Mouse (Mus musculus): ENCODE results near the gene Shroom3. TPM values are rescaled to one million over a fixed set of nuclear protein-coding genes. Genes with fewer than 3 reads are reported as not detected.

Gene Shroom3
- total RNA-seq, 2 experiments from 2014 or later, result 3.3 to 3.4 TPM

GRCm38 (mm10) chr5:92942166-92942565 lies 258.9 kb downstream of the Shroom3 start:
- no peak for DNase-seq (ENCODE audit: low spot score in 2 of 2)
- intact Hi-C loops (cut with DNase I), result no loop called here

DNA sequence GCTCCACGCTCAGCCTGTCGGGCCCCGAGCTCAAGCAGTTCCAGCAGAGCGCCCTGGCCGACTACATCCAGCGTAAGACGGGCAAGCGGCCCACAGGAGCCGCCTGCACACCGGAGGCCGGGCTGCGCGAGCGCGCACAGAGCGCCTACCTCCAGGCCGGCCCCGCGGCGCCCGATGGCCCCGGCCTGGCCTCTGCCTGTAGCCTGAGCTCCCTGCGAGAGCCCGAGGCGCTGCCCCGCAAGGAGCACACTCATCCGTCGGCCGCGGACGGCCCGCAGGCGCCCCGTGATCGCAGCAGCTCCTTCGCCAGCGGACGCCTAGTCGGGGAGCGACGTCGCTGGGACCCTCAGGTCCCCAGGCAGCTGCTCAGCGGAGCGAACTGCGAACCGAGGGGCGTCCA lies 259.3 kb downstream of the Shroom3 start:
- DNase-seq (ENCODE audit: low spot score in 2 of 2), result no peak
- intact Hi-C loops (cut with DNase I), result no loop called here

DNA sequence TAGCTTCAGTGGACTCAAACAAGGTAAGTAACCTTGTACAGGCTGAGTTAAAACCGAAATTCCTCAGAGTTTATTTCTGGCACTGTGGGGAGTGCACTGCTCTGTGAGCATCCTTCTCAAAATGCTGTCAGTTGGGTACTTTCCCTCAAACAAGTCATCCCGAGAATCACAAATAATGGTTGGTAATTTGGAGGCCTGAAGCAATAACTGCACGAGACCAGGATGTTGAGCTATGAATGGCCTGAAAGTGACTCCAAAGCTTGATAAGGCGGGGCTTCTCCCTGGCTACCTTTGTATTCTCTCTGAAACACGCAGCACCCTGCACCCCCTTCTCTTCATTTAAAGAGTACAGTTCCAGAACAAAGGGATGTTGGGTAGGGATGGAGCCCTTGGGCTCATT lies 261.6 kb downstream of the Shroom3 start:
- intact Hi-C loops (cut with DNase I), result no loop called here

DNA sequence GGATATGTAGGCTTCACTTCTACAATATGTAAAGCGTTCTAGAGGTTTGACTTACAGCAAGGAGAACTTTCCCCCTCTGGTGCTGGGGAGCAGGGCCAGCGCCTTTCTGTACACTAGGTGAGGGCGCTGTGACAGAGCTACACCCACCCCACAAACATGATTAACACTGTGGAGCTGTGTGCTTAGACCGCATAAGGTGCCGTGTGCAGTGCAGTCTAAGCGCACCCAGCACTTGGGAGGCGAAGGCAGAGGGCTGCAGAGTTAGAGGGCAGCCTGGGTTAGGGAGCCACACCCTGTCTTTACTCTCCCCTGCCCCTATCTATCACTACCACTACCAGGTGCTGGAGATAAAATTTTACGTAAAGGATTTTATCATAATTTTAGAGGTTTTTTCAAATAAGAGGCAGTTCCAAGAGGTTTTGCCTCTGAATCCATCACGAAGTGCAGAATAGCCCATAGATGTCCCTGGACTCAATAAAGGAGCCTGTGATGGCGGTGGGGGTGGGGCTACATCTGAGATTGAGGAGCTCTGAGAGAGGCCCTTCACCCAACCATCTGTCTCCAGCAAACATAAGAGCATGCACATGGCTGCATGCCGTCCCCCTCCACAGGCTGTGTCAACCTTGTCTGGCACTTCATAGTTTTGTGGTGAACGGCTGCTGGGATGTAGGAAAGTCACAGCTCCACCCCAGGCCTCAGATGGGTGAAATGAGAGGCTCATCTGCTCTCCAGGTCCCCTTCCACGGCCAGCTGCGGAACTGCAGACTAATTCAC lies 265.9 kb downstream of the Shroom3 start:
- intact Hi-C loops (cut with DNase I), result no loop called here
- DNase-seq (ENCODE audit: low spot score in 2 of 2), result no peak

More for the DNA sequence above, 261.6 kb downstream of the Shroom3 start:
- no peak for DNase-seq (ENCODE audit: low spot score in 2 of 2)

GRCm38 (mm10) chr5:92950583-92950982 lies 267.3 kb downstream of the Shroom3 start:
- intact Hi-C loops (cut with DNase I), result loop anchor here (5.0 kb wide), 2 partner anchors 138 to 268 kb away; partner anchors contain the start of gene Shroom3
- no peak for DNase-seq (ENCODE audit: low spot score in 2 of 2)

- intact Hi-C loops (cut with DNase I), result loop anchor here (5.0 kb wide), 2 partner anchors 139 to 269 kb away; partner anchors contain the start of gene Shroom3
- no peak for DNase-seq (ENCODE audit: low spot score in 2 of 2)
Measured at GRCm38 (mm10) chr5:92951079-92951478, 267.8 kb downstream of the Shroom3 start.

DNA sequence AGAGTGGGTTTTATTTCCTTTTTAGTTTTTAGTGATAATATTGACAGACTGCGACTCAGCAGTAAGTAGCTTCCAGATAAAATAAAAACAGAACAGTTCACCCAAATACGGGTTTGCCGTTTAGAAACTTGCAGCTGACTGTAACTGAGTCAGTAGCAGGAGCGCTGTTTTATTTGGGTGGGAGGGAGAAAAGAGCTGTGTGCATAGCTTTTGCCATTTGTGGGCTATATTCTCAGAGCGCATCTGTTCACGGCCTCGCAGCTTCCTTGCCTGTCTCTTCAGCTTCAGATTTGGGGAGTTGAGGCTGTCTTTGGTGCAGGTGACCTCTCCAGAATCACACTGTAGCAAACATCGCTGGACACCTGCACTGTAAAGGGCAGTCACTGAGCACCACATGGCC lies 270.6 kb downstream of the Shroom3 start:
- DNase-seq (ENCODE audit: low spot score in 2 of 2), result no peak
- intact Hi-C loops (cut with DNase I), result loop anchor here (1.0 to 5.0 kb wide), 3 partner anchors 142 to 272 kb away; partner anchors contain the start of gene Shroom3

DNA sequence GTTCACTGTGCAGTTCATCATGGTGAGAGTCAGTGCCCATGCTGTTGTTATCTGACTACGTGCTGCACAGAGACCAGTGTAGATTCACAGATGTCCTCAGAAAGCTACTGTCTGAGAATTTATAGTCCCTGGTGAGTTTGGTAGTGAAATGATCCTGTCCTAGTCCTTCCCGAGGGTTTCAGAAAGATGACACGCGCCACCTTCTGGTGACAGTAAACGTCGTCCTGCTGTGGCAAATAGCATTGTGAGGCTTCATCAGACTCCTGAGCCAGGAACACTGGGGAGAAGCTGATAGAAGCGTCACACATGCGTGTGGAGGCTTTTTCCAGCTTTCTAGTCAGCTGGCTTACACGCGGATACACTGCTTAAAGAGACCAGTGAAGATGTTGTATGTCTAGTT lies 271.1 kb downstream of the Shroom3 start:
- intact Hi-C loops (cut with DNase I), result loop anchor here (5.0 kb wide), 2 partner anchors 142 to 272 kb away; partner anchors contain the start of gene Shroom3
- peak; percentile 83 to 88 for DNase-seq (ENCODE audit: low spot score in 2 of 2)

- intact Hi-C loops (cut with DNase I), result loop anchor here (5.0 kb wide), 2 partner anchors 143 to 273 kb away; partner anchors contain the start of gene Shroom3
- DNase-seq (ENCODE audit: low spot score in 2 of 2), result no peak
Measured at GRCm38 (mm10) chr5:92954827-92955475, 271.7 kb downstream of the Shroom3 start.

DNA sequence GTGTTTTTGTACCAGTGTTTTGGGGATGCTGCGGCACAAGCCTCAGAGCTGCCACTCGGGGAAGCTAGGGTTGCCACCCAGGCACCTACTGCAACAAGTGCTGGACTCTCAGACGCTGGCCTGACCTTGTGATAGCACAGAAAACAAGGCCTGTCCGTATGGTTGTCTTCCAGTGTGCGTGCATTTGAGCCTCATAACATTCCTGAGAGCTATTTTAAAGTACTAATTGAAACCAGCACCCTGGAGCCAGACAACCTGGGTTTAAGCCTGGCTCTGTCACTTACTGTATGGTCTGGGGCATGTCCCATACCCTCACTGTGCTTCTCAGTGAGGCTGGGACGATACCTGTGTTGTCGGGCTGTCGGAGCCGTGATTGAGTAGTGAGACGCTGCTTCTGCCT lies 276.1 kb downstream of the Shroom3 start:
- intact Hi-C loops (cut with DNase I), result no loop called here
- no peak for DNase-seq (ENCODE audit: low spot score in 2 of 2)

DNA sequence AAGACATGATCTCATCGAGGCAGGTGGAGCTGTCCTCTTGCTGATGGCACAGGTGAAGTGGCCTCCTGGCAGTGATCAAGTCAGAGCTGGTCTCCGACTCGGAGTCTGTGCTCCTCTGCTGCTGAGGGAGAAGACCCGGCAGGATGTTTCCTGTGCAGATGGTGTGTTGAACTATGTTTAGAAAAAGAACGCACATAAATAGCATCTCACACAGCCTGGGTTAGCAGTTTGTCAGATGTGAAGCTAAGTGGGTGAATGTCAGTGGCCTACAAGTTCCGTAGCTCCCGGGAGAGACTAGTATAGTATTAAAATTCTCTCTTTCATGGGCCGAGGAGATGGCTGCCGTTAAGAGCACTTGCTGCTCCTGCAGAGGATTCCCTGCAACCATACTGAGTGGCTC lies 276.5 kb downstream of the Shroom3 start:
- intact Hi-C loops (cut with DNase I), result no loop called here
- DNase-seq (ENCODE audit: low spot score in 2 of 2), result no peak

- intact Hi-C loops (cut with DNase I), result no loop called here
- no peak for DNase-seq (ENCODE audit: low spot score in 2 of 2)
Measured at GRCm38 (mm10) chr5:92961353-92961752, 278.1 kb downstream of the Shroom3 start.

- intact Hi-C loops (cut with DNase I), result no loop called here
- DNase-seq (ENCODE audit: low spot score in 2 of 2), result no peak
Measured at GRCm38 (mm10) chr5:92961770-92962231, 278.6 kb downstream of the Shroom3 start.

GRCm38 (mm10) chr5:92964691-92965090 lies 281.5 kb downstream of the Shroom3 start:
- no peak for DNase-seq (ENCODE audit: low spot score in 2 of 2)
- intact Hi-C loops (cut with DNase I), result no loop called here

DNA sequence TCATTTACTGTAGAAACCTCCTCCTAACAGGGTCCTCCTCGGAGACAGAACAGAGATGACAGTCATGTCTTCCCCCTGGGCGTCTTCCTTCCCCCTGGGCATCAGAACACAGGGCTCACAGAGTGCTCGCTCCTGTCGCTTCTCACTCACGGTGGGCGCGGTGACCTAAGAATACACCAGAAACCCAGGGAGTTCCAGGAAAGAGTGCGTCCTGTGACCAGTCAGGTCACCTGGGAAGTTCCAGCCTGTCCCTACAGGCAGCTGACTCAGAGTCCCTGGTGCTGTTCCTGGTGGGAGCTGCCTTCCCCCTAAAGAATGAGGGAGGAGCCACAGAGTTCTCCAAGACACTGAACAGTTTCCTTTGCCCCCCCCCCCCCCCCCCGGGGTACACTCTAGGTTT lies 283.9 kb downstream of the Shroom3 start:
- intact Hi-C loops (cut with DNase I), result no loop called here

GRCm38 (mm10) chr5:92967906-92968305 lies 284.7 kb downstream of the Shroom3 start:
- DNase-seq (ENCODE audit: low spot score in 2 of 2), result no peak
- intact Hi-C loops (cut with DNase I), result no loop called here

More for the DNA sequence above, 283.9 kb downstream of the Shroom3 start:
- DNase-seq (ENCODE audit: low spot score in 2 of 2), result no peak

DNA sequence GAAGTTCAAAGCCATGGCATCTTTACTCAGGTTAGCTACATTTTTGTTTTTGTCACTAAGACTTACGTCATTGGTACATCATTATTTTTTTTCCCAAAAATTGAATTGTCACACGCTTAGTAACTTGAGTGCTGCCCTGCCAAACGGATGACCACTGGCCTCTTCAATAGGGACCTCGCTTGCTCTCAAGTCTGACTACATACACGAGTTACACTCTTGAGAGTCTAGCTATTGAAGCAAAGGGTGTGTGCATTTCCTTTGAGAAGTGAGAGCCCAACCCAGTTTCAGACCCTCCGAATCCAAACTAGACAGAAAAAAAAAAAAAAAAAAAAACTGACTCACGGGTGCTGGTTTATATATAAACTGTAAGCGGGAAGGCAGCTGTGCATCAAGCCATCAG lies 286.2 kb downstream of the Shroom3 start:
- no peak for DNase-seq (ENCODE audit: low spot score in 2 of 2)
- intact Hi-C loops (cut with DNase I), result no loop called here

DNA sequence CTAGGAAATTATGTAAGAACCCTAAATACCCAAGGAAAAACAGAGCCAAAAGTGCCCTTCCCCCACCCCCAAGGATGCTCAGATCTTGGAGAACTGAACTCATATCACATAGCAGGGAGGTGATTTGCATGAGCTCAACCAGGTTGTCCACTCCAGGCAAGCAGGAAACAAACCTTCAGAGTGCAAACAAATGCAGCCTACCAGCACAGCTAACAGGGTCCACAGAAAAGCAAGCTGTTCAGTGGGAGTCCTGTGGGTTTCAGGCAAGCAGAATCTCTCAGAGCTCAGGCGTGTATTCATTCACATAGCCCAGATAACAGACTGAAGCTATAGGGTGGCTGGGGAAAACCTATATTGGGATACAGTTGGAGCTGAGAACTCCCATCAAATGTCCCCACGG lies 286.7 kb downstream of the Shroom3 start:
- DNase-seq (ENCODE audit: low spot score in 2 of 2), result no peak

GRCm38 (mm10) chr5:92970480-92970879 lies 287.2 kb downstream of the Shroom3 start:
- no peak for DNase-seq (ENCODE audit: low spot score in 2 of 2)
- intact Hi-C loops (cut with DNase I), result no loop called here

More for the DNA sequence above, 286.7 kb downstream of the Shroom3 start:
- intact Hi-C loops (cut with DNase I), result no loop called here

DNA sequence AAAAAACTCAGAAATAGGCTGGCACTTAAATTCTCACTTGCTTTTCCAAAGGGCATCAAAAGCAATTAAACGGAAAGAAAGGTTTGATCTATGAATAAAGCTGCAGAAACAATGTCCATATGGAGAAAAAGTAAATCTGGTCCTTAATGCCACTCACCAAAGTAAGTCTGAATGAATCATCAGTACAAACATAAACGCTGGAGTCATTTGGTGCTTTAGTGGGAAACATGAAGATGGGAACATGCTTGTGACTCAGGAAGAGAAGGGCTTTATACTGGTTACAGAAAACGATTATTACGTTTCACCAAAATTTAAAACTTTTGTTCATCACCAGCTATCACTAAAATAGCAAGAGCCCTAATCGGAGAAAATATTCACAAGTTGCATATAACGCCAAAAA lies 297.2 kb downstream of the Shroom3 start:
- DNase-seq (ENCODE audit: low spot score in 2 of 2), result no peak
- intact Hi-C loops (cut with DNase I), result no loop called here

GRCm38 (mm10) chr5:92980862-92981261 lies 297.6 kb downstream of the Shroom3 start:
- peak in 1 of 2 experiments; percentile 47 for DNase-seq (ENCODE audit: low spot score in 2 of 2)

More at GRCm38 (mm10) chr5:92980862-92981261, 297.6 kb downstream of the Shroom3 start:
- intact Hi-C loops (cut with DNase I), result no loop called here

Measured in left cerebral cortex, postnatal 36 days (tissue).